Mouse (Mus musculus) olfactory bulb, adult 2 months (tissue): ENCODE measurements around the gene Rasgrp3. TPM values are rescaled to one million over a fixed set of nuclear protein-coding genes. Genes with fewer than 3 reads are reported as not detected.

Source experiments
- H3K27ac ChIP-seq: fragments of 200-500 bp; 2 replicates; pipeline ENCODE4 v1.5.1; 2012; ENCODE audit warnings: low read depth, low read length; ENCODE audit not compliant: insufficient read depth
- H3K4me1 ChIP-seq: fragments of 200-500 bp; 2 replicates; pipeline ENCODE4 v1.6.1; 2012; ENCODE audit warnings: low read length; ENCODE audit not compliant: control insufficient read depth, insufficient read depth
- H3K4me3 ChIP-seq: fragments of 200-500 bp; 2 replicates; pipeline ENCODE4 v1.5.1; 2012; ENCODE audit warnings: mild to moderate bottlenecking, low read depth, low read length, moderate library complexity; ENCODE audit not compliant: insufficient read depth
- CTCF ChIP-seq: fragments of 200-500 bp; IDR thresholded peaks from 2 replicates; pipeline ENCODE4 v1.5.1; 2012; ENCODE audit warnings: low read depth, mild to moderate bottlenecking, low read length, moderate library complexity; ENCODE audit not compliant: insufficient read depth
- POLR2A ChIP-seq: fragments of 200-500 bp; IDR thresholded peaks from 2 replicates; pipeline ENCODE4 v1.6.1; 2012; ENCODE audit warnings: mild to moderate bottlenecking, low read depth, low read length, moderate library complexity; ENCODE audit not compliant: insufficient read depth
- WGBS: fragments of 180-500 bp; shearing (Covaris S2); methylation state at CpG from one replicate; pipeline ENCODE4 v1.1.7; 2018; 5-methylcytosine and 5-hydroxymethylcytosine counted together
- polyA plus RNA-seq: library from polyadenylated mRNA; stranded (reverse); fragments of >200 nt; gene quantifications from 2 replicates; pipeline ENCODE4 v1.2.4, GENCODE M21; 2012; ENCODE audit warnings: low replicate concordance; ENCODE audit not compliant: missing spikeins, insufficient read depth, insufficient read length

Rasgrp3 gene
- polyA plus RNA-seq, 1 experiment: not detected

GRCm38 (mm10) chr17:75436819-75437218 lies 1.1 kb downstream of the Rasgrp3 start:
- TF ChIP-seq POLR2A (no peak), CTCF (no peak)
- Histone ChIP-seq H3K4me3 (no peak overlapping the region; the same call in 1 of the 2 replicates), H3K4me1 (no peaks in the 10 kb centered on the region), H3K27ac (no peak overlapping the region)
- 93% methylated on average over 6 of the region's 6 CpGs for WGBS

GRCm38 (mm10) chr17:75437239-75437750 lies 1.6 kb downstream of the Rasgrp3 start:
- Histone ChIP-seq H3K4me1 (no peaks in the 10 kb centered on the region), H3K4me3 (no peak overlapping the region), H3K27ac (no peak overlapping the region)
- TF ChIP-seq CTCF (no peak), POLR2A (no peak)
- 71% methylated on average over 11 of the region's 11 CpGs for WGBS

- no peak overlapping the region for H3K27ac ChIP-seq
- H3K4me1 ChIP-seq: peaks cover 1% of the 10 kb centered on the region; the same call in 1 of the 2 replicates
- WGBS: 71% methylated on average over 5 of the region's 5 CpGs
- no peak overlapping the region for H3K4me3 ChIP-seq
- TF ChIP-seq CTCF: no peak
Observed at GRCm38 (mm10) chr17:75438162-75438561, 2.5 kb downstream of the Rasgrp3 start.

GRCm38 (mm10) chr17:75439062-75439461 lies 3.4 kb downstream of the Rasgrp3 start:
- no peak overlapping the region for H3K27ac ChIP-seq
- WGBS: 86% methylated on average over 14 of the region's 14 CpGs
- H3K4me1 ChIP-seq: peaks cover 2% of the 10 kb centered on the region; the same call in 1 of the 2 replicates
- no peak overlapping the region for H3K4me3 ChIP-seq
- no peak for TF ChIP-seq POLR2A
- TF ChIP-seq CTCF: no peak

- Histone ChIP-seq H3K27ac (no peak overlapping the region), H3K4me3 (no peak overlapping the region), H3K4me1 (peaks cover 2% of the 10 kb centered on the region; the same call in 1 of the 2 replicates)
- TF ChIP-seq CTCF (no peak), POLR2A (no peak)
- 49% methylated on average over 7 of the region's 7 CpGs for WGBS
Observed at GRCm38 (mm10) chr17:75440619-75441018, 4.9 kb downstream of the Rasgrp3 start.

- Histone ChIP-seq H3K4me3 (no peak overlapping the region), H3K27ac (no peak overlapping the region), H3K4me1 (peaks cover 2% of the 10 kb centered on the region; the same call in 1 of the 2 replicates)
- WGBS: 43% methylated on average over 5 of the region's 5 CpGs
- TF ChIP-seq CTCF: no peak
- TF ChIP-seq POLR2A: no peak
Observed at GRCm38 (mm10) chr17:75441260-75441830, 5.6 kb downstream of the Rasgrp3 start.

GRCm38 (mm10) chr17:75442352-75442751 lies 6.7 kb downstream of the Rasgrp3 start:
- WGBS: 97% methylated on average over 8 of the region's 8 CpGs
- peaks cover 2% of the 10 kb centered on the region; the same call in 1 of the 2 replicates for H3K4me1 ChIP-seq
- H3K27ac ChIP-seq: no peak overlapping the region
- TF ChIP-seq CTCF (no peak), POLR2A (no peak)
- no peak overlapping the region for H3K4me3 ChIP-seq

- 62% methylated on average over 6 of the region's 6 CpGs for WGBS
- Histone ChIP-seq H3K4me1 (peaks cover 2% of the 10 kb centered on the region; the same call in 1 of the 2 replicates), H3K4me3 (no peak overlapping the region), H3K27ac (no peak overlapping the region)
- TF ChIP-seq POLR2A (no peak), CTCF (no peak)
Observed at GRCm38 (mm10) chr17:75443064-75443621, 7.4 kb downstream of the Rasgrp3 start.

- Histone ChIP-seq H3K27ac (no peak overlapping the region), H3K4me3 (no peak overlapping the region), H3K4me1 (peaks cover under 1% of the 10 kb centered on the region; the same call in 1 of the 2 replicates)
- TF ChIP-seq CTCF (no peak), POLR2A (no peak)
- 95% methylated on average over 3 of the region's 3 CpGs for WGBS
Observed at GRCm38 (mm10) chr17:75448257-75448656, 12.6 kb downstream of the Rasgrp3 start.

- H3K27ac ChIP-seq: no peak overlapping the region
- WGBS: 70% methylated on average over 1 of the region's 1 CpGs
- H3K4me3 ChIP-seq: no peak overlapping the region
- TF ChIP-seq CTCF: no peak
- TF ChIP-seq POLR2A: no peak
- H3K4me1 ChIP-seq: no peaks in the 10 kb centered on the region
Observed at GRCm38 (mm10) chr17:75449022-75449421, 13.3 kb downstream of the Rasgrp3 start.
